Mouse (Mus musculus): ENCODE data around the gene Wnt10a. TPM values are rescaled to one million over a fixed set of nuclear protein-coding genes. Genes with fewer than 3 reads are reported as not detected.

Gene Wnt10a
- total and polyA plus RNA-seq, 2 experiments from 2014 or later: 0.10 to 0.82 TPM

DNA sequence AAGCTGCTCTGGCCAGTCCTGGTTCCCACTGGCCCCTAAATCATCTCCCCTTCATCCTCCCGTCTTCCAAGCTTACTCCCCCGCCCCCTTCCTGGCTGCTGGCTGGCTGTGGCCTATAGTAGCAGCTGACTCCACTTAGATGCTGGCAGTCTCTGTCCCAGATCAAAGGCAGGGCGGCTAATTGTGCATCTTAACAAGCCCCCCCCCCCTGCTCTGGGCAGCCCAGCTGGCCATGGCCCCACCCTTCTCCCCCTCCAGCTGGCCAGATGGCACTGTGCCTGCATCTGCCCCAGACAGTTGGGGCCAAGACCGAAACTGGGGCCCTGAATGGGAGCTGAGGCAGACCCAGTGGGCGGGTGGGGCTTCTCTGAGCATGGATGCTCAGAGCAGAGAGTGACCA, 6.1 kb downstream of the Wnt10a start:
- peak; percentile 90 for DNase-seq (ENCODE audit: low spot score)
- Histone ChIP-seq H3K4me1 (ENCODE audit: insufficient read depth, low read length) (no peaks in the 10 kb centered on the region), H3K9ac (replicated peaks; ENCODE audit: low read length, poor library complexity, severe bottlenecking) (0 out of 2 replicates have a peak overlapping the region, but pooled peaks have one; percentile 24), H3K4me2 (ENCODE audit: low read depth, low read length, poor library complexity, severe bottlenecking) (no peak overlapping the region), H3K36me3 (ENCODE audit: insufficient read depth, low read length) (no peaks in the 10 kb centered on the region), H3K27ac (ENCODE audit: low read depth, low read length) (no peak overlapping the region), H3K4me3 (ENCODE audit: low read depth, low read length) (no peak overlapping the region), H3K27me3 (ENCODE audit: insufficient read depth, low read length) (peaks cover 57% of the 10 kb centered on the region), H3K9me3 (ENCODE audit: low read length) (no peaks in the 10 kb centered on the region)
- ATAC-seq (ENCODE audit: low FRiP score): peak; percentile 45
- TF ChIP-seq CTCF (IDR thresholded peaks at IDR 0.05): no peak
- 19% methylated on average over 5 of the region's 5 CpGs for WGBS

GRCm38 (mm10) chr1:74800424-74800888, 9.1 kb downstream of the Wnt10a start:
- Histone ChIP-seq H3K36me3 (ENCODE audit: insufficient read depth, low read length) (no peaks in the 10 kb centered on the region), H3K27ac (ENCODE audit: low read depth, low read length) (no peak overlapping the region), H3K4me3 (ENCODE audit: low read depth, low read length) (peak overlapping the region; percentile 5), H3K27me3 (ENCODE audit: insufficient read depth, low read length) (peaks cover 51% of the 10 kb centered on the region), H3K4me1 (ENCODE audit: insufficient read depth, low read length) (peaks cover 15% of the 10 kb centered on the region), H3K4me2 (ENCODE audit: low read depth, low read length, poor library complexity, severe bottlenecking) (peak overlapping the region; percentile 26), H3K9me3 (ENCODE audit: low read length) (no peaks in the 10 kb centered on the region), H3K9ac (replicated peaks; ENCODE audit: low read length, poor library complexity, severe bottlenecking) (no peak overlapping the region)
- WGBS: 2% methylated on average over 27 of the region's 29 CpGs
- DNase-seq (ENCODE audit: low spot score) (no peak), ATAC-seq (ENCODE audit: low FRiP score) (no peak)
- TF ChIP-seq CTCF (IDR thresholded peaks at IDR 0.05): no peak

GRCm38 (mm10) chr1:74801631-74802140, 10.4 kb downstream of the Wnt10a start:
- H3K4me1 ChIP-seq (ENCODE audit: insufficient read depth, low read length): peaks cover 16% of the 10 kb centered on the region
- H3K4me2 ChIP-seq (ENCODE audit: low read depth, low read length, poor library complexity, severe bottlenecking): no peak overlapping the region
- peaks cover 57% of the 10 kb centered on the region for H3K27me3 ChIP-seq (ENCODE audit: insufficient read depth, low read length)
- no peak for DNase-seq (ENCODE audit: low spot score)
- 31% methylated on average over 6 of the region's 6 CpGs for WGBS
- no peak overlapping the region for H3K27ac ChIP-seq (ENCODE audit: low read depth, low read length)
- H3K4me3 ChIP-seq (ENCODE audit: low read depth, low read length): no peak overlapping the region
- no peak for ATAC-seq (ENCODE audit: low FRiP score)
- H3K9ac ChIP-seq (replicated peaks; ENCODE audit: low read length, poor library complexity, severe bottlenecking): no peak overlapping the region
- TF ChIP-seq CTCF (IDR thresholded peaks at IDR 0.05): no peak
- no peaks in the 10 kb centered on the region for H3K36me3 ChIP-seq (ENCODE audit: insufficient read depth, low read length)
- no peaks in the 10 kb centered on the region for H3K9me3 ChIP-seq (ENCODE audit: low read length)

DNA sequence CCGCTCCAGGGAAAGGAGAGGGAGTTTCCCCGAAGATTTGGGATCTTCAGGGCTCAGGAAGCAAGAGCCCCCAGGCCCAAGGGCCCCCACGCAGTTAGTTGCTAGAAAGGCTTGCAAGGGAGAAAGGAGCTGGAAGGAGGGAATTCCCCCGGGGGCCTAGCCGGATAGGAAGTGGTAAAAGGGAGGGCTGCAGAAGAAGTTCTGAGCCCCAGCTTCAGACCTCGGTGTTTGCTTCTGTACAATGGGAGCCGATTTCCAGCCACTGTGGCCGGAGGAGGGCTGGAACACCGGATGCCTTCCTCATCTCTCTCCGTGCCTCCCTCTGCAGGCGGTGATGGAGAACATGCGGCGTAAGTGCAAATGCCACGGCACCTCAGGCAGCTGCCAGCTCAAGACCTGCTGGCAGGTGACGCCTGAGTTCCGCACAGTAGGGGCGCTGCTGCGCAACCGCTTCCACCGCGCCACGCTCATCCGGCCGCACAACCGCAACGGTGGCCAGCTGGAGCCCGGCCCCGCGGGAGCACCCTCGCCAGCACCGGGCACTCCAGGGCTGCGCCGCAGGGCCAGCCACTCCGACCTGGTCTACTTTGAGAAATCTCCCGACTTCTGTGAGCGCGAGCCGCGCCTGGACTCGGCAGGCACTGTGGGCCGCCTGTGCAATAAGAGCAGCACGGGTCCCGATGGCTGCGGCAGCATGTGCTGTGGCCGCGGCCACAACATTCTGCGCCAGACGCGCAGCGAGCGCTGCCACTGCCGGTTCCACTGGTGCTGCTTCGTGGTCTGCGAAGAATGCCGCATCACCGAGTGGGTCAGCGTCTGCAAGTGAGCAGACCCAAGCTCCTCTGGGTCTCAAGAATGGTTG, 11.7 kb downstream of the Wnt10a start:
- Histone ChIP-seq H3K27ac (ENCODE audit: low read depth, low read length) (peak overlapping the region; percentile 51; the same call in 1 of the 2 replicates), H3K4me2 (ENCODE audit: low read depth, low read length, poor library complexity, severe bottlenecking) (peak overlapping the region; percentile 93)

GRCm38 (mm10) chr1:74804211-74804870, 13.0 kb downstream of the Wnt10a start:
- Histone ChIP-seq H3K9ac (replicated peaks; ENCODE audit: low read length, poor library complexity, severe bottlenecking) (no peak overlapping the region), H3K4me2 (ENCODE audit: low read depth, low read length, poor library complexity, severe bottlenecking) (no peak overlapping the region), H3K36me3 (ENCODE audit: insufficient read depth, low read length) (no peaks in the 10 kb centered on the region), H3K4me1 (ENCODE audit: insufficient read depth, low read length) (peaks cover 28% of the 10 kb centered on the region), H3K27ac (ENCODE audit: low read depth, low read length) (no peak overlapping the region), H3K9me3 (ENCODE audit: low read length) (no peaks in the 10 kb centered on the region), H3K4me3 (ENCODE audit: low read depth, low read length) (peak overlapping the region; percentile 48; the same call in 1 of the 2 replicates), H3K27me3 (ENCODE audit: insufficient read depth, low read length) (peaks cover 46% of the 10 kb centered on the region)
- no peak for ATAC-seq (ENCODE audit: low FRiP score)
- TF ChIP-seq CTCF (IDR thresholded peaks at IDR 0.05): no peak
- no peak for DNase-seq (ENCODE audit: low spot score)
- 20% methylated on average over 10 of the region's 10 CpGs for WGBS

More for the DNA sequence above, 11.7 kb downstream of the Wnt10a start:
- peak overlapping the region; percentile 48 for H3K4me3 ChIP-seq (ENCODE audit: low read depth, low read length)
- peak; percentile 44; the same call in 1 of the 2 replicates for ATAC-seq (ENCODE audit: low FRiP score)
- DNase-seq (ENCODE audit: low spot score): peak; percentile 67
- H3K4me1 ChIP-seq (ENCODE audit: insufficient read depth, low read length): peaks cover 28% of the 10 kb centered on the region
- TF ChIP-seq CTCF (IDR thresholded peaks at IDR 0.05): peak; percentile 76
- no peaks in the 10 kb centered on the region for H3K36me3 ChIP-seq (ENCODE audit: insufficient read depth, low read length)
- under 1% methylated on average over 52 of the region's 57 CpGs for WGBS
- peaks cover 53% of the 10 kb centered on the region for H3K27me3 ChIP-seq (ENCODE audit: insufficient read depth, low read length)
- no peaks in the 10 kb centered on the region for H3K9me3 ChIP-seq (ENCODE audit: low read length)
- H3K9ac ChIP-seq (replicated peaks; ENCODE audit: low read length, poor library complexity, severe bottlenecking): peak overlapping the region; percentile 59
